Mouse (Mus musculus) ES-E14 (cell line): ENCODE measurements around the gene Lpin1. TPM values are rescaled to one million over a fixed set of nuclear protein-coding genes. Genes with fewer than 3 reads are reported as not detected.

Experiments used
- DNase-seq: peaks from one replicate; pipeline ENCODE4 v3.0.0-alpha.2; 2013; ENCODE audit warnings: low read depth, low spot score
- H3K27ac ChIP-seq: 2 replicates; pipeline ENCODE4 v1.5.1; 2012; ENCODE audit warnings: low read depth, mild to moderate bottlenecking, low read length, moderate library complexity, mixed read lengths; ENCODE audit not compliant: poor library complexity, insufficient read depth, severe bottlenecking
- H3K36me3 ChIP-seq: 2 replicates; pipeline ENCODE4 v1.6.1; 2012; ENCODE audit warnings: mild to moderate bottlenecking, low read length, moderate library complexity, mixed read lengths; ENCODE audit not compliant: control insufficient read depth, poor library complexity, insufficient read depth, severe bottlenecking
- H3K4me1 ChIP-seq, 2 experiments: fragments of 150-350 bp in 1 of 2; sonication (generic) in 1 of 2; 2 replicates each; pipeline ENCODE4 v1.6.1; 2012; ENCODE audit warnings: low read length in 2 of 2, mild to moderate bottlenecking in 1 of 2, mixed read lengths in 1 of 2; ENCODE audit not compliant: control insufficient read depth in 2 of 2, insufficient read depth in 2 of 2, poor library complexity in 1 of 2
- H3K4me3 ChIP-seq, 2 experiments: fragments of 150-350 bp in 1 of 2; sonication (generic) in 1 of 2; 2 replicates each; pipeline ENCODE4 v1.5.1; 2012; ENCODE audit warnings: low read length in 2 of 2, low read depth in 1 of 2, mild to moderate bottlenecking in 1 of 2, mixed read lengths in 1 of 2; ENCODE audit not compliant: insufficient read depth in 1 of 2, poor library complexity in 1 of 2, severe bottlenecking in 1 of 2
- H3K9ac ChIP-seq: 2 replicates; pipeline ENCODE4 v1.6.1; 2012; ENCODE audit warnings: low read depth, mild to moderate bottlenecking, low read length, mixed read lengths; ENCODE audit not compliant: poor library complexity, insufficient read depth, severe bottlenecking
- H3K9me3 ChIP-seq: fragments of 150-350 bp; sonication (generic); 2 replicates; pipeline ENCODE4 v1.6.1; 2012; ENCODE audit warnings: low read depth, mild to moderate bottlenecking, low read length; ENCODE audit not compliant: control insufficient read depth, insufficient read depth
- CHD2 ChIP-seq: IDR thresholded peaks from 2 replicates; pipeline ENCODE4 v1.6.1; 2014; ENCODE audit warnings: mild to moderate bottlenecking, low read depth, low read length, inconsistent platforms
- HCFC1 ChIP-seq: IDR thresholded peaks from 2 replicates; pipeline ENCODE4 v1.6.1; 2012; ENCODE audit warnings: low read length, inconsistent platforms, borderline replicate concordance; ENCODE audit not compliant: insufficient read depth
- MAFK ChIP-seq: IDR thresholded peaks from 2 replicates; pipeline ENCODE4 v1.6.1; 2014; ENCODE audit warnings: mild to moderate bottlenecking, low read depth, low read length, inconsistent platforms; ENCODE audit not compliant: insufficient read depth
- ZC3H11A ChIP-seq: IDR thresholded peaks from 2 replicates; pipeline ENCODE4 v1.6.1; 2012; ENCODE audit warnings: low read depth, mild to moderate bottlenecking, inconsistent platforms, low read length, borderline replicate concordance
- ZNF384 ChIP-seq: IDR thresholded peaks from 2 replicates; pipeline ENCODE4 v1.6.1; 2012; ENCODE audit warnings: low read depth, low read length, inconsistent platforms
- in situ Hi-C, 2 experiments: fragments of 600-800 bp; cut with MboI; formaldehyde crosslinking; loops; one replicate each; pipeline ENCODE4 v1.15.1; 2025; ENCODE audit warnings: low sequenced_read_pairs in 2 of 2, inconsistent platforms in 1 of 2; ENCODE audit not compliant: unreplicated experiment in 2 of 2
- total RNA-seq: library from RNA; depleted of rRNA; stranded (reverse); fragments of 300-350 nt; gene quantifications from 2 replicates; pipeline ENCODE4 v1.2.3, GENCODE M21; 2012

Gene Lpin1
- total RNA-seq, 1 experiment = 15.8 TPM

DNA sequence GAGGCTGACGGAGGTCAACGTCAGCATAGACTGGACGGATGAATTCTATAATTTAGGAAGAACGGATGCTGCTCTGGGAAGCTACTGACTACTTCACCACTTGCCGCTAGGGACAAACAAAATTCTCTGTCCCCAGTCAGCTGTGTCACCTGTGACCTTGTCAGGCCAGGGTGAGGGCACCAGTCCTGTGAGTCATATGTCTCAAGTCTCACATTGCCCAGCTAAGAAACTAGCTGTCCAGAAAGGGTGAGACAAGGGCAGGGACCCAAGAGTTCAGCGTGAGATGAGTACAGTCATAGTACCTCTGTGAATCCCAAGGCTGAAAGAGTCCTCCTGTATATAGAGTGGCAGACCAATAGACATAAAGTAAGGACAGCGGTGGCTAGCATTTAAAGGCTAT is 17.0 kb downstream of the Lpin1 start:
- no peak for DNase-seq
- H3K4me3 ChIP-seq = no peak overlapping the region
- in situ Hi-C loops = no loop called here

GRCm38 (mm10) chr12:16593014-16593413 is 17.8 kb downstream of the Lpin1 start:
- no peak overlapping the region for H3K27ac ChIP-seq
- in situ Hi-C loops = no loop called here

More for the DNA sequence above, 17.0 kb downstream of the Lpin1 start:
- no peaks in the 10 kb centered on the region for H3K9me3 ChIP-seq
- H3K36me3 ChIP-seq = no peaks in the 10 kb centered on the region
- no peak overlapping the region for H3K9ac ChIP-seq
- peaks cover 5 to 13% of the 10 kb centered on the region in 2 experiments; a peak in 2 of 4 replicates for H3K4me1 ChIP-seq
- TF ChIP-seq CHD2 = no peak
- TF ChIP-seq HCFC1 = no peak
- no peak for TF ChIP-seq ZNF384
- no peak for TF ChIP-seq ZC3H11A
- TF ChIP-seq MAFK = no peak
- H3K27ac ChIP-seq = no peak overlapping the region

DNA sequence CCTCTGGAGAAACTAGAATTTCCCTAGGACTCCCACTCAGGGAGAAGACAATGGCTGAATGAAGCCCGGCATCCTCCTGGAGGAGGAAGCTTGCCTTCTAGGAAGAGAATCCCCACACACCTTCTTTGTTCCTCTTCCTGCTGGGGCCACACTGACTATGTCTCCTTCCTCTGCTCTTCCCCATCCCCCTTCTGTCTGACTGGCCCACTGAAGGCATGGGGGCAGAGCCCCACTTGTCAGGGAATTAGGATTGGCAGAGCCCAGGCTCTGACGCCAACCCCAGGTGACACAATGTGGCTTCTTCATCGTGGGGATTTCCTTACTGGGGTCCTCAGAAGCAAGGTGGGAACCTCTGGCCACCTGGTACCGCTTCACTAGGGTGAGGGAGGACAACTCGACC is 18.3 kb downstream of the Lpin1 start:
- Histone ChIP-seq H3K36me3 (no peaks in the 10 kb centered on the region), H3K4me1 (peaks cover 7 to 15% of the 10 kb centered on the region in 2 experiments; a peak in 2 of 4 replicates), H3K9ac (no peak overlapping the region), H3K9me3 (no peaks in the 10 kb centered on the region), H3K4me3 (no peak overlapping the region), H3K27ac (no peak overlapping the region)
- TF ChIP-seq CHD2 (no peak), HCFC1 (no peak), ZC3H11A (no peak), ZNF384 (no peak), MAFK (no peak)
- no peak for DNase-seq
- in situ Hi-C loops = no loop called here

More at GRCm38 (mm10) chr12:16593014-16593413, 17.8 kb downstream of the Lpin1 start:
- no peak overlapping the region for H3K9ac ChIP-seq
- H3K4me1 ChIP-seq = peaks cover 7 to 15% of the 10 kb centered on the region in 2 experiments; a peak in 2 of 4 replicates
- no peaks in the 10 kb centered on the region for H3K36me3 ChIP-seq
- H3K9me3 ChIP-seq = no peaks in the 10 kb centered on the region
- TF ChIP-seq ZC3H11A (no peak), MAFK (no peak), HCFC1 (no peak), CHD2 (no peak), ZNF384 (no peak)
- no peak for DNase-seq
- no peak overlapping the region for H3K4me3 ChIP-seq

DNA sequence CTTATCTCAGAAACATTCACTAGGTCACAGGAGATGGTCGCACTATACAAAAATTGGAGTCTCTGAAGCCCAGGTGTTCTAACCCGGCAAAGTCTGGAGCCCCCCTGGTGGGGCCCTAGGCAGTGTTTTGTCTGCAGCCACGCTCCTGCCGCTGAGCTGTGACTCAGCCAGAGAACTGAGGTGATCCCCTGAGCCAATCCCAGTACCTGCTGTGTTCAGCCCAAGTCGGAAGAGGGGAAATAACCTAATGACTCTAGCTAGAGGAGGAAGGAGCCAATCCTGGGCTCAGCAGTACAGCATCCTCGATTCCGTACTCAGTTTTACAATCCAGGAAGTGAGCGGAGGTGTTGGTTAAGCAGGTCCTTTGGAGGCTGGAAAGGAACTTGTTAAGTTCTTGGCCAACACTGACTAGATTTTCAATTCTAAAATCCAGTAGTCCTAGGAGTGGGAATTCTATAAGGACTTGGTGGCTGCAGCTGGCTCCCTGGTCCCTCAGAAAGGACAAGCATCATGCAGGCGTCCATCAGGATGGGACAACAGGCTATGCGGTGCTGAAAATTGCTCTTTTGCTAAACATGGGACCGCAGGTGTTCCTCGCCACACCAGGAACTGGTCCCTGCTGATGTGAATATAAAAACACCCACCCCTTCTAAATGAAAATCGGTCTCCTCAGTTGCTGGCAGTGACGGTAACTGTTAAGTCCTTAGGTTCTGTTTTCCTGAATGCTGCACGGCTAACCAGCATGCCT is 19.1 kb downstream of the Lpin1 start:
- H3K4me1 ChIP-seq = peaks cover 7 to 15% of the 10 kb centered on the region in 2 experiments; a peak in 2 of 4 replicates
- TF ChIP-seq MAFK = peak; percentile 58; the same call in 1 of the 2 replicates
- no peak for TF ChIP-seq HCFC1
- H3K9ac ChIP-seq = no peak overlapping the region
- DNase-seq = peak; percentile 75
- no peaks in the 10 kb centered on the region for H3K9me3 ChIP-seq
- in situ Hi-C loops = no loop called here
- H3K4me3 ChIP-seq = peak overlapping the region in 1 of 2 experiments; percentile 59; a peak in 2 of 4 replicates
- H3K27ac ChIP-seq = no peak overlapping the region
- H3K36me3 ChIP-seq = no peaks in the 10 kb centered on the region

GRCm38 (mm10) chr12:16589966-16590365 is 20.8 kb downstream of the Lpin1 start:
- TF ChIP-seq ZC3H11A (no peak), MAFK (no peak), ZNF384 (no peak), CHD2 (no peak), HCFC1 (no peak)
- Histone ChIP-seq H3K36me3 (no peaks in the 10 kb centered on the region; the same call in 1 of the 2 replicates), H3K27ac (no peak overlapping the region), H3K9ac (no peak overlapping the region), H3K4me1 (peaks cover 7 to 16% of the 10 kb centered on the region in 2 experiments; a peak in 2 of 4 replicates), H3K4me3 (no peak overlapping the region; a peak in 1 of 4 replicates), H3K9me3 (no peaks in the 10 kb centered on the region)
- no peak for DNase-seq
- in situ Hi-C loops = no loop called here
